Mouse (Mus musculus): Measurements from ENCODE around the gene Erc2.

Gene Erc2

GRCm38 (mm10) chr14:28376208-28376805 is 754.1 kb downstream of the Erc2 start:
- no peak for DNase-seq (ENCODE audit: low spot score in 2 of 2)

DNA sequence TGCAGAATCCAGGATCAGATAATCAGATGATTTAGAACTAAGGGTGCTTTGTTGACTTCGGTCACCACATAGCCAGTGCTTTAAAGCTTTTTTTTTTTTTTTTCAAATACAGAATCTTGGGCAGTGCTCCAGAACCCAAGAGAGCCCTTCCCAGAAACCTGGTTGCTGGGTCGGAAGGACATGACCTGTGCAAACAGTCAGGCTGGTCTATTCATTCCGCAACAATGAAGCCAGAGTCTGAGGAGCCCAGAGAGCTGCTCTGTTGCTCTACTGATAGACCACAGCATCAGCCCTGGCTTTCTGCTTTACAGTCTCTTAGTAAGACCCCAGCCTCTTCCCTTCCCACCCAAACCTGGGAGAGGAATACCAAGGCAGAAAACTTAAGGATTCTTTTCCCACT is 755.3 kb downstream of the Erc2 start:
- no peak for DNase-seq (ENCODE audit: low spot score in 2 of 2)

- no peak for DNase-seq (ENCODE audit: low spot score in 2 of 2)
These were observed 757.9 kb downstream of the Erc2 start for GRCm38 (mm10) chr14:28380129-28380528.

DNA sequence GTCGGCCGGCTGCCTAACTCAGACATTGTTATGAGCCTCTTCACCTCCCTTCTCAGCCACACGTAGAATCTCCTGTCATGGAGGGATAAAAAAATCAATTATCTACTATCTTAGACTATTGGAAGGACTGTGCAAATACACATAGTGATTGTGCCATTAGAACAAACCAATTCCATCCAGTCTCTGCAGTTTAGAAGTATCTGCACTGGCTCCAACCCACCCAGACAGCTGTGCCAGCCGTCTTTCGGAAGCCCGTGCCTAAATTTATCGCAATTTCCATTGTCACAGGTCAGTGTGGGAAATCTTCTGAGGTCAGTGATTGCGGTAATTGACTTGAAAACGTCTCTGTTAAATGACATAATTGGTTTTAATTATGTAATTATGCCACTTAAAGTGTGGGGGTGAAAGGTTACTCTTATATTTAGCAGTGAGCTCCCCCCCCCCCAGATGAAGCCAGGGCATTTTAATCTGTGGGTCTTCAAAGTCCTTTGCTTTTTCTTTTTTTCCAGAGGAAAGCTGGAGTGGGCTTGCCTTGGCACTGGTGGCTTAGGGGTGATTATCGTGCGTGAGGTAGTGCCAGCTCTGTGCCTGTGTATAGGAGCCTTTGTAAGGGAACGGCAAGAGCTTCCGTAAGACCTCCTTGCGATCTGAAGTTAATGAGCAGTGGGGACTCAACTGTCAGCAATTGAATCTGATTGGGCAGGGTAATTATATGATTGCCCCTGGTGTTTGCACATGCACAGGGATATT is 759.7 kb downstream of the Erc2 start:
- DNase-seq (ENCODE audit: low spot score in 2 of 2) = no peak

- DNase-seq (ENCODE audit: low spot score in 2 of 2) = no peak
These were observed 764.8 kb downstream of the Erc2 start for GRCm38 (mm10) chr14:28386815-28387607.

- DNase-seq (ENCODE audit: low spot score in 2 of 2) = no peak
These were observed 776.7 kb downstream of the Erc2 start for GRCm38 (mm10) chr14:28398915-28399314.

GRCm38 (mm10) chr14:28399897-28400296 is 777.7 kb downstream of the Erc2 start:
- DNase-seq (ENCODE audit: low spot score in 2 of 2) = no peak

- no peak for DNase-seq (ENCODE audit: low spot score in 2 of 2)
These were observed 783.1 kb downstream of the Erc2 start for GRCm38 (mm10) chr14:28405277-28405840.

DNA sequence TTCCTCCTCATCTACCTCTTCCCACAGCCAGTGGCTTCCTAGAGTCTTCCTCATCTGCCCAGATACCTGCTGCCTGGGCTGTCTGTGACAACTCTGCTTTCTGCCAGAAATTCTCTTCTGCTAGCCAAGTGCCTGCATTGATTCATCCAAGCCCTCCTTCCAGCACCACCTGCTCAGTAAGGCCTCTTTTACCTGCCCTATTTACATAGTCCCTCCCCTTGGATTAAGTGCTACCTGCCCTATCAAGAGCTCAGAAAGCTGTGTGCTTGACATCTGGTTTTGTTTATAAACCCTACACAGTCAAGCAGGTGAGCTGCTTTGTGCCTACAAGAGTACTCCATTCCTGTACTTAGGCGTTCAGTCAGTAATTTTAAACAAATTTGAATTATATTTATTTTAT is 787.2 kb downstream of the Erc2 start:
- no peak for DNase-seq (ENCODE audit: low spot score in 2 of 2)

GRCm38 (mm10) chr14:28409796-28410347 is 787.6 kb downstream of the Erc2 start:
- no peak for DNase-seq (ENCODE audit: low spot score in 2 of 2)

DNA sequence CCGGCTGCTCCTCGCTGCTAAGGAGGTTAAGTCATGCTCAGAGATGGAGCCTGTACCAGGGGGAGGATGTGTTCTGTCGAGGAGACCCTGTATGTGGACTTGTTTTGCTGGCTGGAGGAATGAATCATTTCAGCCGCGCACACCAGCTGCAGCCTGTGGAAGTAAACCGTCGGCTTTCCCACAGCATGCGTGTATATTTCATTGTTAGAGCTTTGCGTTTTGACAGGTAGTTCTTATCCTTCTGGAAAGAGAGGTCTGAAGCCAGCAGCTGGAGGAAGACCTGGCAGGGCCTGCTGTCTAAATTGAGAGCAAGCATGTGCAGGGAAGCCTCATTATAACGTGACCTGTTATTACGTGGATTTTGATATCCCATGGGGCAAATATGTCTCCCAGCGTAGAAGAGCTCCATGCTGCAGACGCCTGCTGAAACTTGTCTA is 788.6 kb downstream of the Erc2 start:
- DNase-seq (ENCODE audit: low spot score in 2 of 2) = no peak

DNA sequence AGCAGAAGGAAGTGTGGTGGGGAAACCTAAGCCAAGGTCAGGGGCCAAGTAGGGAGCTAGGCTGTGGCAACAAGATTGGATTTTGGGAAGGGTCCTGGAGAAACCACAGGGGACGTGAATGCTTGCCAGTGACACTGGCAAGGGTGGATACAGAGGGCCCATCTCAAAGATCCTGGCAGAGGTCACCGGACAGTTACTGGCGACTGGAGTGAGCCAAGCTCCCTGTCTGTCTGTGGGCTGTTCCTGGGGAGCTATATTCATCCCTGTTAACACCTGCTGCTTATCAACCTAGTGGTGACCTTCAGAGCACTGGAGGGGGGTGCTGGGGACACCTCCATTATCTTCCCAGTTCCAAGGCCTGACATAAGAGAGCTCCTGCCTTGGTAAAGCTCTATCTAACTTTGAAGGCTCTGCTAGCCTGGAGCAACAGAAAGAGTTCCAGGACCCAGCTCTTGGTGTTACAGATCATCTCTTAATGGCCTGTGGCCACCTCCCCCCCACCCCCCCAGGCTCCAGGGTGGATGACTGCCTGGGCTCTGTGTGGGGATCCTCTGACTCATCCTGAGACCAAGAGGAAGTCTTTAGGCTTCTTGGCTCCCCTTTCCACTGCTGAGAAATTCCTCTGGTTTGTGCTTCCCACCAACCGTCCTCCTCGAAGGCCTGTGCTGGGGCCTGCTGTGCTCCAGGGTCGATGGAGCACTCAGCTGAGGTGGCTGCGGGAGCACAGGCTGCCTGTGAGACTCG is 790.2 kb downstream of the Erc2 start:
- no peak for DNase-seq (ENCODE audit: low spot score in 2 of 2)

DNA sequence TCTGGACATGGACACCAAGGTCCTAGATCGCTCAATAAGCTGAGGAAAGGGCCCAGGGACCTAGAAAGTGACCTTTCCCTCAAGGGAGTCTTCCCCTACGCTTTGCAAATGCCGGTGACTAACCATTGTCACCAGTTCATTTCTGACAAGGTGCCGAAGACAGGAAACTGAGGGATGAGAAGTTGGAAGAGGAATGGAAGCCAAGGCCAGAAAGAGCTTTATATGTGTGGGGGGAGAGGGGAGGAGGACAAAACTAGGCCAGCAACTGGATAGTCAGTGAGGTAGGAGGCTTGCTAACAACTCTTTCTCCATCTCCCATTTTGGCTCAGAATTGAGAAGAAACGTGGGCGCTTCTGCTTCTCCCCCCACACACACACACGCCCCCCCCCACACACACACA is 791.3 kb downstream of the Erc2 start:
- DNase-seq (ENCODE audit: low spot score in 2 of 2) = no peak

GRCm38 (mm10) chr14:28417019-28417418 is 794.8 kb downstream of the Erc2 start:
- DNase-seq (ENCODE audit: low spot score in 2 of 2) = no peak

GRCm38 (mm10) chr14:28418497-28418896 is 796.3 kb downstream of the Erc2 start:
- no peak for DNase-seq (ENCODE audit: low spot score in 2 of 2)

GRCm38 (mm10) chr14:28419188-28419587 is 797.0 kb downstream of the Erc2 start:
- no peak for DNase-seq (ENCODE audit: low spot score in 2 of 2)

GRCm38 (mm10) chr14:28420596-28420995 is 798.4 kb downstream of the Erc2 start:
- no peak for DNase-seq (ENCODE audit: low spot score in 2 of 2)

DNA sequence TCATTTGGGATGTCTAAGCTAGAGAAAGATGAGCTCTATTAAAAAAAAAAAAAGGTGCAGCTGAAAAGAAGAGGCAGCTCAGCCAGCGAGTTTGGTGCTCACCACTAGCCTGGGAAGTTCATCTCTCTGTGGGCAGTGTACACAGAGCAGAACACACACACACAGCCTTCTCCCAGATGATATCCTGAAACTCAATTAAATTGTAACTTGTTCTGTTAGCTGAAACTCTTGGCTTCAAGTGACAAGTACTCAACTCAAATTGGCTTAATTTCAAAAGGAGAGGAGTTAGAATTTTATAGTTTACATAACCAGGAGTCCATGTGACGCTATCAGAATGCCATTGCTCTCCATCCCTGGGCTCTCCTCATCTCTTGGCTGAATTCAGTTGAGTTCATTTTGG is 804.4 kb downstream of the Erc2 start:
- no peak for DNase-seq (ENCODE audit: low spot score in 2 of 2)

- DNase-seq (ENCODE audit: low spot score in 2 of 2) = no peak
These were observed 809.6 kb downstream of the Erc2 start for GRCm38 (mm10) chr14:28431703-28432309.

DNA sequence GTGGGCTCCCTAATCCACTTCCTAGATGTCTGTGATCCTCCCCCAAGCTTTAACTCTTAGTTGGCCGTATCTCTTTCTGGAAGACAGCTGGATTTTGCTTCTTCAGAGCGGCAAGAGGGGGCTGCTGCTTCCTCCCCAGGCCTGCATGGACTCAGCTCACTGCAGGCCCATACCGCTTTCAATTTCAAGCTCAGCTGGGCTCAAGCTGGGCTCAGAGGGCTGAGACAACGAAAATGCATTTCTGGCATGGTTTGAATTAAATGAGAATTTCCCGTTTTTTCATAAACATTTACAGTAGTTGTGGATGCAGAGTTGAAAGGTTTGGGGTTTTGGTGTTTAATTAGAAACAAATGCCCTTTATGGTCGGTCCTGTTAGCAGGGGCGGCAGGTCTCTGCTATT is 812.8 kb downstream of the Erc2 start:
- DNase-seq (ENCODE audit: low spot score in 2 of 2) = no peak

GRCm38 (mm10) chr14:28439171-28439570 is 816.9 kb downstream of the Erc2 start:
- no peak for DNase-seq (ENCODE audit: low spot score in 2 of 2)

All from thymus, postnatal 10 days (tissue).